ENCODE assay signal across 20 mouse cellular contexts in the genomic region with DNA sequence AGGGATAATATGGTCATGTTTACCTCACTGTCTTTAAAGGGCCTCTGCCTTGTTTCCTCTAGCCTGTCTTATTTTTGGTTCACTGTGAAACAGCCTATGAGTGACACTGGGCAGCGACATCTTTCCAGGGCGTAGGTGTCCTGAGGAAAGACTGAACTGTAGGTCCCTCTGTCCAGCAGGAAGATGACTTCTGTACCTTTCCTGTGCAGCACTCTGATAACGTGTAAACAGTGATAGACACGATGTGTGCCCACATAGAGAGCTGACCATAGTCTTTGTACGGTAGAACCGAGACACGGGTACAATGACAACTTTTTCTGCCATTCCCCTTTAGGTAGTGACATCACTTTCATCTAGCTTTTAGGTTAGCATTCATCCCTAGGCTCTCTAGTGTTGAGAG.
DNase-seq lines count a peak whose midpoint lies in the region; TF ChIP-seq lines count a peak whose summit lies in the region.
"Had no signal": no experiment of that assay in that cellular context is flagged by ENCODE, and none has a peak within 500 bp of the region (broad histone marks: within the 10 kb centered on the region; RNA-seq: fewer than 3 reads in every experiment).

No protein-coding gene starts in this region.

- H3K27me3 ChIP-seq in kidney, adult 2 months (replicated peaks; ENCODE audit: control insufficient read depth, insufficient read depth, low read length), result no peaks in the 10 kb centered on the region
- H3K27me3 ChIP-seq in cerebellum, adult 2 months (ENCODE audit: control insufficient read depth, insufficient read depth, low read length), result no peaks in the 10 kb centered on the region
- H3K27me3 ChIP-seq: embryonic facial prominence, embryonic 13.5 days; embryonic facial prominence, embryonic 15.5 days; forebrain, embryonic 12.5 days had no signal

- no peak overlapping the region for H3K4me3 ChIP-seq in kidney, adult 2 months (ENCODE audit: insufficient read depth, low read depth, low read length)
- H3K4me3 ChIP-seq in brown adipose tissue, adult 24 weeks (ENCODE audit: insufficient read depth, low read depth, low read length), result no peak overlapping the region
- H3K4me3 ChIP-seq in cerebellum, adult 2 months (replicated peaks; ENCODE audit: insufficient read depth, low read depth, low read length), result no peak overlapping the region
- H3K4me3 ChIP-seq: embryonic facial prominence, embryonic 13.5 days; embryonic facial prominence, embryonic 15.5 days; erythroblast, embryonic 14.5 days; forebrain, embryonic 10.5 days; forebrain, embryonic 12.5 days had no signal

- H3K36me3 ChIP-seq in kidney, adult 2 months (ENCODE audit: control insufficient read depth, insufficient read depth, low read length), result no peaks in the 10 kb centered on the region
- H3K36me3 ChIP-seq: embryonic facial prominence, embryonic 13.5 days; embryonic facial prominence, embryonic 15.5 days; forebrain, embryonic 10.5 days; forebrain, embryonic 12.5 days had no signal

- H3K4me1 ChIP-seq in kidney, adult 2 months (ENCODE audit: control insufficient read depth, insufficient read depth, low read length), result no peaks in the 10 kb centered on the region
- H3K4me1 ChIP-seq in brown adipose tissue, adult 24 weeks (ENCODE audit: control insufficient read depth, insufficient read depth, insufficient read length, low read length), result peaks cover 23% of the 10 kb centered on the region
- no peaks in the 10 kb centered on the region for H3K4me1 ChIP-seq in cerebellum, adult 2 months (ENCODE audit: control insufficient read depth, insufficient read depth, low read length)

- 76% methylated on average over 7 of the region's 7 CpGs for WGBS in kidney, adult 2 months
- WGBS in cerebellum, adult 2 months, result 88% methylated on average over 7 of the region's 7 CpGs

- peak; percentile 91 for DNase-seq in heart, adult 11 months
- DNase-seq in heart, adult 18-20 months, result no peak
- DNase-seq in kidney, adult 2 months, result peak; percentile 14
- DNase-seq in kidney, postnatal 14 days, result no peak
- DNase-seq in cerebellum, adult 2 months, result no peak
- DNase-seq: adrenal gland, adult 2 months; adrenal gland, postnatal 10 days; adrenal gland, postnatal 25 days; cerebellum, adult 11-12 months; cerebellum, adult 8-10 months; cerebellum, adult 9-11 months; cerebellum, postnatal 14 days; cerebellum, postnatal 36 days; embryo, embryonic 11 days had no signal

- no peak for TF ChIP-seq CTCF in kidney, adult 2 months (conservative IDR thresholded peaks at IDR 0.05; ENCODE audit: insufficient read depth, insufficient read length, low read depth, low read length)
- TF ChIP-seq CTCF in cerebellum, adult 2 months (IDR thresholded peaks at IDR 0.05; ENCODE audit: borderline replicate concordance, insufficient read depth, low read depth, low read length), result no peak

- no peak for TF ChIP-seq POLR2A in kidney, adult 2 months (IDR thresholded peaks at IDR 0.05; ENCODE audit: low read depth, low read length)
- TF ChIP-seq POLR2A in cerebellum, adult 2 months (IDR thresholded peaks at IDR 0.05; ENCODE audit: borderline replicate concordance, insufficient read depth, low read length), result no peak

- peak overlapping the region; percentile 46; the same call in 1 of the 2 replicates for H3K27ac ChIP-seq in kidney, adult 2 months (ENCODE audit: insufficient read depth, low read depth, low read length)
- H3K27ac ChIP-seq in brown adipose tissue, adult 24 weeks (replicated peaks; ENCODE audit: low read depth, low read length), result peak overlapping the region; percentile 70
- no peak overlapping the region for H3K27ac ChIP-seq in cerebellum, adult 2 months (ENCODE audit: insufficient read depth, low read length)
- H3K27ac ChIP-seq: embryonic facial prominence, embryonic 13.5 days; embryonic facial prominence, embryonic 15.5 days; forebrain, embryonic 10.5 days; forebrain, embryonic 12.5 days had no signal

Comparison
In these comparisons a context has a peak if more than half of its experiments do, and no peak if none do; other contexts are left out.
1. DNase-seq: peak in heart, adult 11 months (single experiment) and kidney, adult 2 months (single experiment); none in heart, adult 18-20 months (0 of 2), kidney, postnatal 14 days (single experiment) and cerebellum, adult 2 months (0 of 2).